Mouse (Mus musculus): ENCODE data around the gene Fry.

DNA sequence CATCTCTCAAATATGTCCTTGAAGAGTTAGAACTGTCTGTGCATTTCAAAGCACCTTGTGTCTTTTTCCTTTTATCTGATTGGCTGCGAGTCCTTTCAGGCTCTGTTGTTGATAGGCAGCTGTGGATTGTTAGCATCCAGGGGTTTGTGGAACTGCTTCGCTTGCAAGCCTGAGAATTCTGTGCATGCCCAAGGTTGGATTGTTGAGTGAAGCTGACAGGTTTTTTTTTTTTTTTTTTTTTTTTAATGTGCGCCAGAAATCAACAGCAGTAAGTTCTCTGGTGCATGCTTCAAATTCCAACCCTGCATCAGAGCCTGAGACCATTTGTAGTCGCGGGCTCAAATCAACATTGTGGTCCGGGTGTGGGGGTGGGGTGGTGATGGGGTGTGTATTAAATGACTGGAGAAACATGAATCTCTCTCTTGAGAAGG is 78.5 kb downstream of the Fry start:
- TF ChIP-seq POLR2A (IDR thresholded peaks at IDR 0.05; ENCODE audit: low read depth, low read length), result no peak
- no peak for TF ChIP-seq CTCF (IDR thresholded peaks at IDR 0.05; ENCODE audit: borderline replicate concordance, insufficient read depth, low read length)

Measured in embryonic fibroblast, embryonic 13.5 days (primary cell).